Mouse (Mus musculus) thymus, adult 2 months (tissue): Measurements from ENCODE around the gene Kctd14.

Source experiments
- CTCF ChIP-seq: fragments of 200-500 bp; IDR thresholded peaks from 2 replicates; pipeline ENCODE4 v1.5.1; 2012; ENCODE audit warnings: mild to moderate bottlenecking, control low read depth, low read length, moderate library complexity, borderline replicate concordance; ENCODE audit not compliant: control insufficient read depth, poor library complexity, insufficient read depth; ENCODE audit errors: extremely low read depth
- POLR2A ChIP-seq: fragments of 200-500 bp; IDR thresholded peaks from 2 replicates; pipeline ENCODE4 v1.6.1; 2012; ENCODE audit warnings: mild to moderate bottlenecking, low read length, control low read depth, moderate library complexity; ENCODE audit not compliant: control insufficient read depth, poor library complexity, insufficient read depth; ENCODE audit errors: extremely low read depth

DNA sequence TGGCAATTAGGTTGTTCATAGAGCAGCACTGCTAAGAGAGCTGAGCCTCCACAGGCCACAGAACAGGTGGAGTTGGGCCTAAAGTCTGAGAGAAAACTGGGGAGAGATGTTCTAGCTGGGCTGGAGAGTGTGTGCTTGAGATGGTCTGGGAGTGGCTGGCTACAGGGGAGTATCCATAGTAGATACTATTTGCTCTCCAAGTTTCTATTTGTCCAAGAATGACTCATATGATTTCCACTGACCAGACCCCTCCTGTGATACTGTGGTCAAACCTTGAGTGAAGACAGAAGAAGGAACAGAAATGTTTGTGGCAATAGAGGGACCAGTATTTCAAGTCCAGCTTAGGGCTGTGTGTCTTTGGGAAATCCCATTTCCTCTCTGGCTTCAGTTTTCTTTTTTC lies 12.1 kb upstream of the Kctd14 start:
- TF ChIP-seq POLR2A, result no peak
- TF ChIP-seq CTCF, result no peak
